27 mouse cellular contexts compared by ENCODE assay signal in the genomic region with DNA sequence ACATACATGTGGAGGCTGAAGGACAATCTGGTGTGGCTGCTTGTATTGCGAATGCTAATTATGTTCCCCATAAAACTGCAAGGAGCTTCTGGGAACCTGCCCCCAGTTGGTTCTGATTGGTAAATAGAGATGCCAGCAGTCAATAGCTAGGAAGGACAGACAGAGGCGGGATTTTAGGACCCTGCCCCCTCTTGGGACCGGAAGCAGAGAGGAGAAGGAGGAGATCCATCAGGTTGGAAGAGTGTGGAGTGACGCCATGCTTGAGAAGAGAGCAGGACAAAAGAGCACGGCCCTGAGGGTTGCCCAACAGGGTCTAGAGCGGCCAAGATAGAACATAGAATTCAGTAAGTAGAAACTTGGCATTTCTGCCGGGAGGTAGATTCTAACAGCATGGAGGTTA. TPM values are rescaled to one million over a fixed set of nuclear protein-coding genes. Genes with fewer than 3 reads are reported as not detected.
A peak's percentile ranks its signal among the peaks of the same experiment; 100 is the strongest.
DNase-seq lines count a peak whose midpoint lies in the region; ATAC-seq and TF ChIP-seq lines count a peak whose summit lies in the region.
"Had no signal": no experiment of that assay in that cellular context is flagged by ENCODE, and none has a peak within 500 bp of the region (broad histone marks: within the 10 kb centered on the region; RNA-seq: fewer than 3 reads in every experiment).

No protein-coding gene starts in this region.

- TF ChIP-seq POLR2A in ES-Bruce4 (IDR thresholded peaks at IDR 0.05; ENCODE audit: insufficient read depth, low read length), result peak; percentile 80

- H3K4me3 ChIP-seq in ES-Bruce4 (ENCODE audit: low read depth, low read length) (peak overlapping the region; percentile 98), ES-E14 (ENCODE audit: insufficient read depth in 1 of 2, low read depth in 1 of 2, low read length in 2 of 2, poor library complexity in 1 of 2, severe bottlenecking in 1 of 2) (peak overlapping the region; percentile 93 to 95)
- no peak overlapping the region for H3K4me3 ChIP-seq in forebrain, postnatal 0 days (ENCODE audit: low read depth, low read length)
- H3K4me3 ChIP-seq: forebrain, embryonic 10.5 days; forebrain, embryonic 13.5 days; gastrocnemius, adult 2 months; heart, embryonic 12.5 days; heart, embryonic 15.5 days had no signal

- TF ChIP-seq EP300 in ES-Bruce4 (IDR thresholded peaks at IDR 0.05; ENCODE audit: insufficient read depth, low read depth, low read length), result peak; percentile 44; the same call in 1 of the 2 replicates

- H3K27ac ChIP-seq in ES-Bruce4 (ENCODE audit: insufficient read depth, low read length) (peak overlapping the region; percentile 78), ES-E14 (ENCODE audit: insufficient read depth, low read depth, low read length, poor library complexity, severe bottlenecking) (peak overlapping the region; percentile 96)
- no peak overlapping the region for H3K27ac ChIP-seq in forebrain, postnatal 0 days (ENCODE audit: low read depth, low read length)
- H3K27ac ChIP-seq: forebrain, embryonic 10.5 days; forebrain, embryonic 13.5 days; gastrocnemius, adult 2 months; heart, embryonic 15.5 days; hindbrain, embryonic 14.5 days; hindbrain, postnatal 0 days had no signal

- in situ Hi-C loops in ES-E14 (cut with MboI; ENCODE audit: low sequenced_read_pairs in 2 of 2, unreplicated experiment in 2 of 2), result no loop called here

- 91% methylated on average over 7 of the region's 7 CpGs for WGBS in forebrain, postnatal 0 days

- H3K4me1 ChIP-seq in ES-Bruce4 (ENCODE audit: control insufficient read depth, insufficient read depth, low read length) (peaks cover 2% of the 10 kb centered on the region), ES-E14 (ENCODE audit: control insufficient read depth in 2 of 2, insufficient read depth in 2 of 2, low read length in 2 of 2, poor library complexity in 1 of 2) (peaks cover 6 to 10% of the 10 kb centered on the region in 2 experiments; a peak in 1 of 4 replicates)
- H3K4me1 ChIP-seq in forebrain, postnatal 0 days (ENCODE audit: insufficient read depth), result peaks cover 3% of the 10 kb centered on the region; the same call in 1 of the 2 replicates
- H3K4me1 ChIP-seq: heart, embryonic 12.5 days; heart, embryonic 15.5 days had no signal

- H3K4me2 ChIP-seq in forebrain, postnatal 0 days (ENCODE audit: low read depth), result no peak overlapping the region
- H3K4me2 ChIP-seq: forebrain, embryonic 13.5 days; heart, embryonic 12.5 days; heart, embryonic 15.5 days; hindbrain, embryonic 14.5 days had no signal

- DNase-seq in ES-E14 (ENCODE audit: low read depth, low spot score), result peak; percentile 77
- peak; percentile 95 for DNase-seq in ZHBTc4 (ENCODE audit: low read depth, low spot score)
- no peak for DNase-seq in spleen, postnatal 4 days (ENCODE audit: low spot score in 2 of 2)
- no peak for DNase-seq in cerebellum, postnatal 14 days
- no peak for DNase-seq in forebrain, postnatal 0 days
- DNase-seq: adrenal gland, adult 8-10 months; adrenal gland, postnatal 25 days; cerebellum, adult 11-12 months; cerebellum, adult 8-10 months; cerebellum, postnatal 10 days; gastrocnemius, adult 2 months; gastrocnemius, postnatal 14 days; heart, adult 18-20 months; heart, postnatal 14 days; heart, postnatal 4 days had no signal

- TF ChIP-seq CTCF in ES-Bruce4 (IDR thresholded peaks at IDR 0.05; ENCODE audit: low read depth, low read length), result no peak
- TF ChIP-seq CTCF in forebrain, postnatal 0 days (IDR thresholded peaks at IDR 0.05; ENCODE audit: low read depth), result no peak

- H3K27me3 ChIP-seq in ES-Bruce4 (ENCODE audit: control insufficient read depth, insufficient read depth, low read length, poor library complexity, severe bottlenecking), result no peaks in the 10 kb centered on the region
- no peaks in the 10 kb centered on the region for H3K27me3 ChIP-seq in forebrain, postnatal 0 days (ENCODE audit: insufficient read depth, low read length)
- H3K27me3 ChIP-seq: forebrain, embryonic 13.5 days; heart, embryonic 12.5 days; heart, embryonic 15.5 days had no signal

- peaks cover 12% of the 10 kb centered on the region; the same call in 1 of the 2 replicates for H3K36me3 ChIP-seq in ES-Bruce4 (ENCODE audit: control insufficient read depth, insufficient read depth, low read length, poor library complexity, severe bottlenecking)
- peaks cover 10% of the 10 kb centered on the region; the same call in 1 of the 2 replicates for H3K36me3 ChIP-seq in ES-E14 (ENCODE audit: control insufficient read depth, insufficient read depth, low read length, poor library complexity, severe bottlenecking)
- H3K36me3 ChIP-seq in forebrain, postnatal 0 days (ENCODE audit: insufficient read depth), result no peaks in the 10 kb centered on the region
- H3K36me3 ChIP-seq: forebrain, embryonic 10.5 days; heart, embryonic 12.5 days; heart, embryonic 15.5 days had no signal

- H3K9me3 ChIP-seq in ES-Bruce4 (replicated peaks; ENCODE audit: control insufficient read depth, insufficient read depth, low read length, poor library complexity, severe bottlenecking) (no peaks in the 10 kb centered on the region), ES-E14 (ENCODE audit: control insufficient read depth, insufficient read depth, low read depth, low read length) (no peaks in the 10 kb centered on the region)
- no peaks in the 10 kb centered on the region for H3K9me3 ChIP-seq in forebrain, postnatal 0 days (ENCODE audit: low read length)
- H3K9me3 ChIP-seq: forebrain, embryonic 10.5 days; forebrain, embryonic 13.5 days; heart, embryonic 15.5 days had no signal

- no peak for ATAC-seq in forebrain, postnatal 0 days
- ATAC-seq: activated CD4-positive, CD25-positive, alpha-beta regulatory T cell, adult 4 months; CD4-positive, CD25-positive, alpha-beta regulatory T cell, adult 4 months; forebrain, embryonic 13.5 days; forebrain, embryonic 16.5 days; hindbrain, postnatal 0 days; inflammation-experienced regulatory T-cells, adult 6 months; intestine, embryonic 16.5 days had no signal

- H3K9ac ChIP-seq in ES-Bruce4 (ENCODE audit: low read depth, poor library complexity, severe bottlenecking) (peak overlapping the region; percentile 91), ES-E14 (ENCODE audit: insufficient read depth, low read depth, low read length, poor library complexity, severe bottlenecking) (peak overlapping the region; percentile 97)
- H3K9ac ChIP-seq in forebrain, postnatal 0 days, result no peak overlapping the region
- H3K9ac ChIP-seq: forebrain, embryonic 13.5 days; heart, embryonic 12.5 days; heart, embryonic 15.5 days; hindbrain, embryonic 14.5 days had no signal

TF ChIP-seq in ES-E14, 5 proteins besides CTCF, POLR2A, EP300 and RAD21:
- TF ChIP-seq CHD2 (IDR thresholded peaks at IDR 0.05; ENCODE audit: low read depth, low read length), result peak; percentile 32; the same call in 1 of the 2 replicates
- no peak for TF ChIP-seq ZNF384 (IDR thresholded peaks at IDR 0.05; ENCODE audit: low read depth, low read length)
- no peak for TF ChIP-seq ZC3H11A (IDR thresholded peaks at IDR 0.05; ENCODE audit: borderline replicate concordance, low read depth, low read length)
- TF ChIP-seq MAFK (IDR thresholded peaks at IDR 0.05; ENCODE audit: insufficient read depth, low read depth, low read length), result no peak
- TF ChIP-seq HCFC1 (IDR thresholded peaks at IDR 0.05; ENCODE audit: borderline replicate concordance, insufficient read depth, low read length), result no peak

RNA-seq across cellular contexts. Expression of a gene that starts 50.4 kb away (rescaled TPM):
- 35.9 and 37.7 TPM in 2 replicates for polyA plus RNA-seq in ES-Bruce4 (2011; ENCODE audit: insufficient read depth, insufficient read length, low read depth, missing spikeins)
- total RNA-seq in ES-E14 (2012; rRNA removed), result 54.4 and 57.3 TPM in 2 replicates
- 26.0 and 32.3 TPM in 2 replicates for total RNA-seq in forebrain, postnatal 0 days (2014; rRNA removed)
- 27.6 and 29.6 TPM in 2 replicates for polyA plus RNA-seq in forebrain, postnatal 0 days (2015; fragmentation: Nextera tagmentation; extraction: Ambion mirVana)

Comparison
In these comparisons a context has a peak if more than half of its experiments do, and no peak if none do; other contexts are left out.
1. DNase-seq: peak in ES-E14 (single experiment) and ZHBTc4 (single experiment); none in spleen, postnatal 4 days (0 of 2), cerebellum, postnatal 14 days (0 of 2) and forebrain, postnatal 0 days (single experiment).